In the genomic region with DNA sequence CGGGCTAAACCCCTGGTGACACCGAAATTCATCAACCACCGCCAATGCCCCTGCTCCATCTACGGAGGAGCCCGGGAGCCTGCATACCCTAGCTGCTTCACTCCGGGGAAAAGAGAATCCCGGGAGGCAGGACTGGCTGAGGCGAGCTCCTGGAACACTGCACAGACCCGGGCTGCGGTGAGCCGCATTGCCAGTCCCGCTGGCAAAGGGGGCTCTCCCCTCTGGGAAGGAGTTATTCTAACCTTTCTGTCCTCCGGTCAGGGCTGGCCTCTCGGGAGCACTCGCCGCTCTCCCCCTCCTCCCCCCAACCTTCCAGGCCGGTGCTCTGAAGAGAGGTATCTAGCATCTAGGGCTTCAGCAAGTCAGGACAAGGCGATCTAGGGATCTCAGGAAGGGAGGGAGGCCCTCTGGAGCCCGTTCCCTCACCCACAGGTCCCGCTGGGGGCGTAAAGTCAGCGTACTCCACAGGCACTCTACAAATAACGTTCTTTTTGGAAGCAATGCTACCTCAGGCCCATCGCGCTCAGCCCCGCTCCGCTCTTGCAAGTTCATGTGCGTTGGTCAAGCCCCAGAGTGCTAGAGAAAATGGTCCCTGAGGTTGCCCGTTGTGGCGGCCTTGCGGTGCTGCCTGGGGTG, we compare ENCODE assay signal across 12 mouse cellular contexts. TPM values are rescaled to one million over a fixed set of nuclear protein-coding genes. Genes with fewer than 3 reads are reported as not detected.
DNase-seq lines count a peak whose midpoint lies in the region; ATAC-seq and TF ChIP-seq lines count a peak whose summit lies in the region.
"Had no signal": no experiment of that assay in that cellular context is flagged by ENCODE, and none has a peak within 500 bp of the region (broad histone marks: within the 10 kb centered on the region; RNA-seq: fewer than 3 reads in every experiment).

No protein-coding gene starts in this region.

- 0 out of 2 replicates have a peak overlapping the region, but pooled peaks have one; percentile 8 for H3K4me3 ChIP-seq in heart, postnatal 0 days (ENCODE audit: low read depth, low read length)
- no peak overlapping the region for H3K4me3 ChIP-seq in forebrain, postnatal 0 days (ENCODE audit: low read depth, low read length)
- H3K4me3 ChIP-seq in midbrain, embryonic 14.5 days (replicated peaks; ENCODE audit: low read depth, low read length): peak overlapping the region; percentile 15; the same call in 1 of the 2 replicates
- H3K4me3 ChIP-seq: myocyte had no signal

- no peaks in the 10 kb centered on the region for H3K4me1 ChIP-seq in heart, postnatal 0 days (ENCODE audit: control insufficient read depth, insufficient read depth)
- H3K4me1 ChIP-seq in forebrain, postnatal 0 days (ENCODE audit: insufficient read depth): no peaks in the 10 kb centered on the region
- H3K4me1 ChIP-seq in midbrain, embryonic 14.5 days (ENCODE audit: control insufficient read depth, insufficient read depth, low read length): 0 out of 2 replicates have a peak, but pooled peaks cover 8% of the 10 kb centered on the region

- H3K9me3 ChIP-seq in heart, postnatal 0 days (replicated peaks; ENCODE audit: control insufficient read depth, low read length): no peaks in the 10 kb centered on the region
- H3K9me3 ChIP-seq in forebrain, postnatal 0 days (ENCODE audit: low read length): no peaks in the 10 kb centered on the region
- H3K9me3 ChIP-seq in midbrain, embryonic 14.5 days (ENCODE audit: control insufficient read depth, low read length): no peaks in the 10 kb centered on the region

- no peak overlapping the region for H3K27ac ChIP-seq in heart, postnatal 0 days (ENCODE audit: low read depth)
- no peak overlapping the region for H3K27ac ChIP-seq in forebrain, postnatal 0 days (ENCODE audit: low read depth, low read length)
- H3K27ac ChIP-seq in midbrain, embryonic 14.5 days (replicated peaks; ENCODE audit: low read depth, low read length): peak overlapping the region; percentile 57; the same call in 1 of the 2 replicates

- no peak for DNase-seq in heart, postnatal 0 days (ENCODE audit: low spot score)
- DNase-seq in heart, postnatal 4 days: no peak
- DNase-seq in ZHBTc4 (ENCODE audit: low read depth, low spot score): peak; percentile 60
- no peak for DNase-seq in forebrain, postnatal 0 days
- no peak for DNase-seq in midbrain, embryonic 14.5 days
- DNase-seq in adrenal gland, adult 2 months: no peak
- no peak for DNase-seq in cerebellum, postnatal 36 days
- DNase-seq: adrenal gland, postnatal 36 days had no signal

- 2% methylated on average over 31 of the region's 31 CpGs for WGBS in heart, postnatal 0 days
- WGBS in forebrain, postnatal 0 days: 2% methylated on average over 31 of the region's 31 CpGs
- under 1% methylated on average over 31 of the region's 31 CpGs for WGBS in midbrain, embryonic 14.5 days

- H3K9ac ChIP-seq in heart, postnatal 0 days (replicated peaks; ENCODE audit: low read depth, low read length): no peak overlapping the region
- no peak overlapping the region for H3K9ac ChIP-seq in forebrain, postnatal 0 days
- H3K9ac ChIP-seq in midbrain, embryonic 14.5 days (replicated peaks; ENCODE audit: low read length): peak overlapping the region; percentile 29; the same call in 1 of the 2 replicates

- no peaks in the 10 kb centered on the region for H3K36me3 ChIP-seq in heart, postnatal 0 days (replicated peaks; ENCODE audit: control insufficient read depth, insufficient read depth, low read length)
- H3K36me3 ChIP-seq in forebrain, postnatal 0 days (ENCODE audit: insufficient read depth): no peaks in the 10 kb centered on the region
- no peaks in the 10 kb centered on the region for H3K36me3 ChIP-seq in midbrain, embryonic 14.5 days (ENCODE audit: control insufficient read depth, insufficient read depth, low read length)

- no peak for TF ChIP-seq EP300 in heart, postnatal 0 days (IDR thresholded peaks at IDR 0.05; ENCODE audit: low read depth)

- no peak for TF ChIP-seq CTCF in heart, postnatal 0 days (IDR thresholded peaks at IDR 0.05; ENCODE audit: low read depth)
- no peak for TF ChIP-seq CTCF in forebrain, postnatal 0 days (IDR thresholded peaks at IDR 0.05; ENCODE audit: low read depth)

- peaks cover 100% of the 10 kb centered on the region for H3K27me3 ChIP-seq in heart, postnatal 0 days (ENCODE audit: control insufficient read depth, insufficient read depth, low read length)
- peaks cover 82% of the 10 kb centered on the region for H3K27me3 ChIP-seq in forebrain, postnatal 0 days (ENCODE audit: insufficient read depth, low read length)
- H3K27me3 ChIP-seq in midbrain, embryonic 14.5 days (ENCODE audit: control insufficient read depth, insufficient read depth, low read length): peaks cover 90% of the 10 kb centered on the region

- ATAC-seq in heart, postnatal 0 days (ENCODE audit: insufficient read depth, low read depth): no peak
- ATAC-seq in forebrain, postnatal 0 days: 0 out of 2 replicates have a peak, but pooled peaks have one; percentile 14
- no peak for ATAC-seq in midbrain, embryonic 14.5 days (ENCODE audit: low FRiP score, low TSS enrichment)
- ATAC-seq in megakaryocyte progenitor cell, adult 5-6 weeks (replicated peaks; ENCODE audit: poor library complexity): no peak

- no peak overlapping the region for H3K4me2 ChIP-seq in heart, postnatal 0 days (ENCODE audit: low read depth, low read length)
- no peak overlapping the region for H3K4me2 ChIP-seq in forebrain, postnatal 0 days (ENCODE audit: low read depth)
- H3K4me2 ChIP-seq in midbrain, embryonic 14.5 days (ENCODE audit: low read length): peak overlapping the region; percentile 44

RNA-seq across cellular contexts. Expression of a gene that starts 8.5 kb away (rescaled TPM):
- total RNA-seq in heart, postnatal 0 days (2014; rRNA removed; ENCODE audit: low replicate concordance): not detected in 2 replicates
- not detected in 2 replicates for polyA plus RNA-seq in heart, postnatal 0 days (2015; fragmentation: Nextera tagmentation; extraction: Ambion mirVana)
- under 1 TPM; 0.12 to 0.23 TPM for total RNA-seq in heart, postnatal 4 days (2021)
- total RNA-seq in forebrain, postnatal 0 days (2014; rRNA removed): 0.54 and 2.0 TPM in 2 replicates
- 0.05 and 0.24 TPM in 2 replicates for polyA plus RNA-seq in forebrain, postnatal 0 days (2015; fragmentation: Nextera tagmentation; extraction: Ambion mirVana)
- 1.7 and 2.3 TPM in 2 replicates for polyA plus RNA-seq in midbrain, embryonic 14.5 days (2014; fragmentation: Nextera tagmentation; extraction: Ambion mirVana)
- total RNA-seq in adrenal gland, adult 2 months (2021): not detected
- polyA plus RNA-seq in adrenal gland, adult 2 months (2012; rRNA removed): 0.02 TPM in 1 of 2 replicates, not detected in the other
- not detected in 2 replicates for total RNA-seq in megakaryocyte progenitor cell, adult 5-6 weeks (2015)
- not detected in 2 replicates for total RNA-seq in megakaryocyte progenitor cell, adult 5-6 weeks (2017)
- total RNA-seq: CH12.LX; liver, adult 2 months had no signal
- polyA plus RNA-seq: liver, adult 2 months; myocyte had no signal
